Mouse (Mus musculus) lung, adult 18-20 months (tissue): Measurements from ENCODE around the gene Mfsd2b.
A peak's percentile ranks its signal among the peaks of the same experiment; 100 is the strongest.
"Not testable (repeated sequence)": the region's sequence is repeated elsewhere in the genome, so short reads cannot be mapped to it uniquely, and the experiment has no call there.

Experiments
- DNase-seq, 2 experiments: peaks; one replicate each; pipeline ENCODE4 v3.0.0; 2022; ENCODE audit warnings: mixed read lengths in 2 of 2

Gene Mfsd2b

DNA sequence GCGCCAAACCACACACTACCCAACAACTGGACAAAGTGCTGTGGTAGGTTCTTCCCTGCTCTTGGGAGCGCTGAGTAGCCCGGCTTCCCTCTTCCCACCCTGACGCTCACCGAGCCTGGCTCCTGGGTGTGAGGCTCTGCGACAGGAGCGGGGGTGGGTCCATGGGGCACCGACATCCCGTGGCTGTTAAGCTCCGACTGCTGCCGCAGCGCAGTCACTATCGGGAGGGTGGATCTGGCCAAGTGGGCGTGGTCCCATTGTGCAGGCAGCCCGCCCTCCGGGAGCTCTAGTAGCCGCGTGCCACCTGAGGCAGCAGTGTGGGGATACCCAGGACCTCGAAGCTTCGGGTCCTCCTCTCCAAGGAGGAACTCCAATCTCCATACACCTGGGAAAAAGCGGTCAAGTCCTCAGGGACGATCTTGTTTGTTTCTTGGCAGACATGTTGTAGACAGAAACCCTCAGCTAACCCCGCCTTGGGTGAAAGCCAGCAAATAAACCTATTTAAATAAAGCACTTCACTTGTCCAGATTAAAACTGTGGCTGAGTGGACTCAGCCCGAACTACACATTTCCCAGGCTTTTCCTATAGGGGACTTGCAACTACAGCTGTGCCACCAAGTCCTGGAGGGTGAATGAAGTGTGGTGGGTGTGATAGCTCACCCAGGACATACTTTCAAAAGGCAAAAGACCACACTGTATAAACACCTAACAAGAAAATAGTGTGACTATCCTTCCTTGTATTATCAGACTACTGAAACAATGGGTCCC is at the start of gene Mfsd2b:
Mfsd2b (minus strand) TSS at position 199 of the 767 bp plus-strand sequence.
- DNase-seq: peak; percentile 79 to 85

DNA sequence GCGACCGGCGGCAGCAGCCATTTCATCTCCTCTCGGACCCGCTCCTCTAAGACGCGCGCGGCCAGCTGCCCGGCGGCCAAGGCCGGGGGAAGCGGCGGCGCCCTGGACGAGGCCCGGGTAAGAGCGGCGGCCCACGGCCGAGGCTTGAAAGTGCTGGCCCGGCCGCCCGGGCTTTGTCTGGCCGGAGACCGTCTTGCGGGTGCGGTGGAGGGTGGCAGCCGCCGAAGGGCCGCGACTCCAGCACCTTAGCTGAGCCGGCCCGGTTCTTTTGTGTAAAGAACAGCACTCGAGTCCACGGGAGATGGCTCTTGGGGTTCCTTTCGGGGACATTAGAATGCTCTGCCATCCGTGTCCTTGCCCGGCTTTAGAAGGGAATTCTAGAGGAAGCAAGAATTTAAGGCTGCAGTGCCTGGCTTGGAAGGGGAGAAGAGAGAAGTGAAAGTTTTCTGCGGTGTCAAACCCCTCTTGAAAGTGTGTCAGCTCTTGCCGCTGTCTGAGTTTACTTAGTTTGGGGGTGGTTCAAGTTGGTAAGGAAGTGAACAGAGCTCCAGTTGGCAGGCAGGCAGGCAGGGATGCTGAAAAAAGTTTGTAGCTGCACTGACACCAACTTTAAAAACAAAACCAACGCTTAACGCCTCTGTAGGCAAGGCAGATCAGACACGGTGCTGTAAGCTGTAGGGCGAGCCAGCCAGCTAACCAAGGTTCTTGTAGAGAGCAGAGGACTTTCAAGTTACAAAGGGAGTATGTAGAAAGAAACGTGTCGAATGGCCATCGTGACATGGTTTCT is 43.8 kb upstream of the Mfsd2b start:
- peak; percentile 73 for DNase-seq

DNA sequence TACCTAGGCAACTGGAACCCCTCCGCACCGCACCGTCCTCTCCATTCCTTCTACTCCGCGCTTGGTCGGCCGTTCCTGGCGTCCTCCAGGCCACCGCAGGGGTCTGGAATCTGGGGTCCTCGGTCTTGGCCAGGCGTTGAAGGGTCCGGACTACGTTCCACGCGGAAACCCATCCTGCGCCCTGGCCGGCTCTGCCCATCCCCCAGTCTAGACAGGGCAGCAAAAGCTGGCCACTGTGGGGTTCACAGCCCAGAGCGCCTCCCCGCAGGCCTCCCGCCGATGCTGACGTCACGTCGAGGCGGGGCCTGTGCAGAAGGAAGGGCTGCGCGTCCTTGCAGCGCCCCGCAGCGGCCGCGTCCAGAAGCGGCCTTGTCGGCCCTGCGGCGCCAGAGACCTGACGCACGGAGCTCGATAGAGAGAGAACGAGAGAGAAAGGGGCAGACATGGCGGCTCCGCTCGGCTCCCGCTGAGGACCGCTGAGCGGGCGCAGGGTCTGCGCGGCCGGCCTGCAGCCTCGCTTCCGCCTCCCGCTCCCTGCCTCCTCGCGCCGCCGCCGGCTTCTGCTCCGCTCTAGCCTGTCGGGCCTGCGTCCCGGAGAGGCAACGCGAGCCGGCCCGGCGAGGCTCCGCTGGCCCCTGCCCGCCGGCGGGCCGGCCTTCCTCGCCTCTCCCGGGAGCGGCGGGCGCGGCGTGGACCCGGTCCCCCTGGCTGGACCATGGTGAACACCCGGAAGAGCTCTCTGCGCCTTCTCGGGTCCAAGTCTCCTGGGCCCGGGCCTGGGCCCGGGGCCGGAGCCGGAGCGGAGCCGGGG is 43.0 kb upstream of the Mfsd2b start, which contains the start of gene Atad2b:
Atad2b (plus strand) TSS at position 360 of the 811 bp plus-strand sequence.
- peak; percentile 96 to 97 for DNase-seq

DNA sequence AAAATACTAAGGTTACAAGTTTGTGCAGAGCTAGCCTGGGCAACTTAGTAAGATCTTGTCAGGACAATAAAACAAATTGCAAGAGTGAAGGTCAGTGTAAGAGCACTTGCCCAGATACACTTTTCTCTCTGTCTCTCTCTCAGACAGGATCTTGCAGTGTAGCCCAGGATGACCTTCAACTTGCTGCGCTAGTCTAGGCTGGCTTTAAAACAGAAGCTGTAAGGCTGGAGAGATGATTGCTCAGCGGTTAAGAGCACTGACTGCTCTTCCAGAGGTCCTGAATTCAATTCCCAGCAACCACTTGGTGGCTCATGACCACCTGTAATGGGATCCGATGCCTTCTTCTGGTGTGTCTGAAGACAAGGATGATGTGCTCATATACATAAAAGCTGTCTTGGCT is 40.8 kb upstream of the Mfsd2b start:
- DNase-seq: no peak

DNA sequence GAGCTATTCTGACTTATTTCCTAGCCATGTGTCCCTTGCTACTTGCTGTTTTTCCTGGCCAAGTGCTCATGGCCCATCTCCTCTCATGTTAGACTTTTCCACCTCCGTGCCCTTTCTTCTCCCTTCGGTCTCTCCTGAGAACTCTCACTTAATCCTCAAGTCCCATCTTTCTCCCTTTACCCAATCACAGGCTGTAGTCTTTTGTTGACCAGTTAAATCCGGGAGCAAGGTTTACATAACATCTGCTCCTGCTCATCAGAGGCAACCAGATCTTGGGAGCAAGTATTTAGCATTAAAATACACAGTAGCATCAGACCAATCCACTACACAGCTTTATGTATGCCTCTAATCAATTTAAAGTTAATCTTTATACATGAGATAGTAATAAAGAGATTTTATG is 40.3 kb upstream of the Mfsd2b start:
- no peak for DNase-seq

DNA sequence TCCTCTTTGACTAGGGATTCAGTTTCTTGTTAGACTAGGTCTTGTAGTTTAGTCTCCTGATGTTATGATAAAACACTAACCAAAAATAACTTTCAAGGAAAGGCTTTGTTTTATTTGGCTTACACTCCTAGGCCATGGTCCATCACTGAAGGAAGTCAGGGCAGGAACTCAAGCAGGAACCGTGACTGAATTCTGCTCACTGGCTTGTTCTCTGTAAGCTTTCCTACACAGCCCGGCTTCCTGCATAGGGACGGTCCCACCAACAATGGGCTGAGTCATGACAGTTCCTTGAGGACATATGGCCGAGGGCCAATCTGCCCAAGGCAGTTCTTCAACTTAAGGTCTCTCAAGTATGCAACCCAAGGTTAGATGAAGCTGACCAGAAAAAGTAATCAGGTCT is 37.6 kb upstream of the Mfsd2b start:
- DNase-seq: peak; percentile 7 to 32

DNA sequence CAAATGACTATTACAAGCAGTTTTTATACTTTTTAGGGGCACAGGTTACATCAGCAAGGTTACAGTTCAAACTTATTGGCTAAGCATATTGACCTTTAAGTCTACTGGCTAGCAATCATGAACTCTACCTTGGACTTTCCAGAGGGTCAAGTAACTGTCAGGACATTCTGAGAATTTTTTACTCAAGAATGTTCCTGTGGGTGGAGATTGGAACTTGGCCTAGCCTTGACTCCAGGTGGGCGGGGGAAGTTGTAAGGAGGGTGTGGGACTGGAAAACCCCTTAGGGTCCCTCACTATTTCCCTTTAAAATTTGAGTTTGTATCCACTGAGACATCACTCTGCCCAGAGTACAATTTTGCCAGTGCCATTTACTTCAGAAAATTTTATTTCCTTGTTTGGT is 36.3 kb upstream of the Mfsd2b start:
- not testable (repeated sequence) for DNase-seq

DNA sequence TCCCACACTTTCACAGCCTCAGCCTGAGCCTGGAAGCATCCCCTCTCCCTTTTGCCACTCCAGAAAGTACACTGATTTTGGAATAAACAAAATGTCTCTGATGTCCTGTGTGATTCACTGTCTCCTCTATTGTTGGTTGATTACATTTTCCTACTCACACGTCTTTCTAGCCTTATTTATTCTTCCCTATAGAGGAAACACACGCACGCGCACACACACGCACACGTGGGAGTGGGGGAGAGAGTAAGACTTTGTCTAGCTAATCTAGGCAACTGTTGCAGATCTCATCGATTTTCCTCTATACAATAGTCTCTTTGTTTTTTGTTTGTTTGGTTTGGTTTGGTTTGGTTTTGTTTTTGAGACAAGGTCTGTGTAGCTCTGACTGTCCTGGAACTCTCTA is 34.2 kb upstream of the Mfsd2b start:
- DNase-seq: no peak

DNA sequence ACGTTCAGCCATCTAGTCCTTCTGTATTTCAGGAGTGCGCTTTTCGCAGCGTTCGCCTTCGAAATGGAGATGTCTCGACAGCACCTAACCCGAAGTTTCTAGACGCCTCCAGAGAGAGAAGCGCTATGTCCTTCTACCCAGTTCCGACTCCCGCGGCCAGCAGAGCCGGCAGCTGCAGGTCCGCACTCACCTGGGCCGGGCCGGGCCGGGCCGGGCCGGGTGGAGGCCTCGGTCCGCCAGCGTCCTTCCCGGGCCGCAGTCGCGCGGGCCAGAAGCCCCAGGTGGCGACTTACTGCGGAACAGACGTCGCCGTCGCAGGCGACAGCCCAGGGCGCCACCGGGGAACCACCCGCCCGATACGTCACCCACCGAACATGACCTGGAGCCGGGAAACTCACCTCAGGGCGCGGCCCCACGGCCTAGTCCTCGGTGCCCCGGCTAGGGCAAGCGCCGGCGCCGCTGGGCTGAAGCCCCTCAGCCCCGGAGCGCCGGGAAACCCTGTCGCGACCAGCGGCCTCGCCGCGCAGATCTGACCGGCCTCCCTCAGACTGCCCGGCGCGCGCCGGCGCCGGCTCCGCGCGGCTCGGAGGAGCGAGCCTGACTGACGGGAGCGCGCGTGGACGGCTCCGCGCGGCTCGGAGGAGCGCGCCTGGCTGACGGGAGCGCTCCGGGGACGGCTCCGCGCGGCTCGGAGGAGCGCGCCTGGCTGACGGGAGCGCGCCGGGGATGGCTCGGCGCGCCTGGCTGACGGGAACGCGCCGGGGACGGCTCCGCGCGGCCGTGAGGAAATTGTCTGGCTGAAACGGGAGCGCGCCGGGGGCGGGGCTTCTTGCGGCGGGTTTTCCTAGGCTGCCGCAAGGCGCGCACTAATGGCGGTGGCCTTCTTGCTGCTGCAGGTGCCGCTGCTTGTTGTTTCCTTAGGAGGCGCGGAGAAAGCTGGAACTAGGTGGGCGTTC is 33.1 kb upstream of the Mfsd2b start, which contains the start of gene Ubxn2a:
Ubxn2a (minus strand) TSS at position 755 of the 956 bp plus-strand sequence.
- peak; percentile 93 to 94 for DNase-seq

DNA sequence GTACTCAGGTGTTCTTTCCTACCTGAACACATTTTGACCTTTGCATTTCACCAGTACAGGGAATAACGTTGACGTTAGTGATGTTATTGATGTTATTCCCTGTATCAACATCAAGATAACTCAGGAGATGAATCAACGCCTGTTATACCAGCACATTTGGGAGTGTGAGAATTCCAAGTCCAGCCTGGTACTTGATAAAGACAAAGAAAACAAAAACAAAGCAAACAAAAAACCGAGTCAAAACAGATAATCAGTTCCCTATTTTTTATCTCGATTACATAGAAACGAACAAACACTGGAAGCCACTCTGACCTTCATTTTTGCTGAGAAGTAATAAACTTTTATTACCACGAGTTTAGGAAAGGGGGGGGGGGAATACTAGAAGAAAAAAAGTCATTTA is 32.3 kb upstream of the Mfsd2b start:
- no peak for DNase-seq

DNA sequence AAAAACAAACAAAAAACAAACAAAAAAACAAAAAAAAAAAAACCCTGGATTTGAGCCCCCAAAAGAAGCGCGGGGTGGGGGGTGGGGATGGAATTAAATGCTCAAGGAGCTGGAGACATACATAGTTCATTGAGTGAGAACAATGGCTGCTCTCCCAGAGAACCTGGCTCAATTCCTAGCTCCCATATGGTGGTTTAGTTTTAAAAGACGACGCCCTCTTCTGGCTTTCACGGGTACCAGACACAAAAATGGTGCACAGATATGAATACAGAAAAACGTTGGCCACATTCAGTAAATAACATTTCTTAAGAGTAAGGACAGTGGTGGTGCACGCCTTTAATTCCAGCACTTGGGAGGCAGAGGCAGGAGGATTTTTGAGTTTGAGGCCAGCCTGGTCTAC is 31.8 kb upstream of the Mfsd2b start:
- no peak for DNase-seq

DNA sequence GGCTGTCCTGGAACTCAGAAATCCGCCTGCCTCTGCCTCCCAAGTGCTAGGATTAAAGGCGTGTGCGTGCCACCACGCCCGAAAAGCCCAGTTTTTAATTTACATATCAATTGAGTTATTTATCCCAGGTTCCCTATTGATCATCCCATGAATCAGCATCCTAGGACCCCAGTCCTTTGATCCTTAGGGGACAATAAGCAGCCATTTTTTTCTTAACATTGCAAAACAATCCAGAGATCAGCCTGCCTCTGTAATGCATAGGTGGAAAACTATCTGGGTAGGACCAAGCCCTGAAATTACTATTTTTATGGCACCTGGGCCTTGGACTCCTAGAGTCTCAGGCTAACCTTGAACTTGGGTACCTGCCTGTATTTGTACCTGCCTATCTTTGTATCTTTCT is 23.9 kb upstream of the Mfsd2b start:
- no peak for DNase-seq

DNA sequence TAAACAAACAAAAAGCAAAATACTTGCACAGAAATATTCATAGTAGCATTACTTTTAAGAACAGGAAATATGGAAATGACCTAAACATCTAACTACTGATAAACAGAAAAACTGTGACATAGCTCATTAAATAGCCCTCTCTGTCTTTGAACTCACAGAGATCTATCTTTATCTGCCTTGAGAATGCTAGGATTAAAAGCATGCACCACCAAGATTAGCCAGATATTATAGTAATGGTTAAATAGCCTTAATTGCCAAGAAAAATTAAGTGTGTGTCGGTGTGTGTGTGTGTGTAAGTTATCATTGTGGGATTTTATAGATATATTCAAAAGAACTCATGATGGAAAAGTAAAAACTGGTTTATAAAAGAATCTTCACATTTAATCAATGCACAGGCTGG is 15.7 kb upstream of the Mfsd2b start:
- DNase-seq: no peak

DNA sequence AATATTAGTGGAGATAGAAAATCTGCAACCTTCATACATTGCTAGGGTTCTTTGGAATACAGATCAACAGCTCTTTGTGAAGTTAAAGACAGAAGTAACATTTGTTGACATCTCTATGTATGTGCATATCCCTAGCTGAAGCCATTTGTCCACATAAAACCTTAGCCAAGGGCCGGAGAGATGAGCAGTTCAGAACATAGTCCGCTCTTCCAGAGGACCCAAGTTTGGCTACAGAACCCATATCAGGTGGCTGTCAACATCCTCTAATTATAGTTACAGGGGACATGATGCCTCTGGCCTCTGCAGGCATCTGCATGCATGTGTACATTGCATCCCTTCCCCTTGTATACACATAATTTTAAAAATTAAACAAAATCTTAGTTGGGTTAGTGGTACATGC is 15.1 kb upstream of the Mfsd2b start:
- DNase-seq: no peak

DNA sequence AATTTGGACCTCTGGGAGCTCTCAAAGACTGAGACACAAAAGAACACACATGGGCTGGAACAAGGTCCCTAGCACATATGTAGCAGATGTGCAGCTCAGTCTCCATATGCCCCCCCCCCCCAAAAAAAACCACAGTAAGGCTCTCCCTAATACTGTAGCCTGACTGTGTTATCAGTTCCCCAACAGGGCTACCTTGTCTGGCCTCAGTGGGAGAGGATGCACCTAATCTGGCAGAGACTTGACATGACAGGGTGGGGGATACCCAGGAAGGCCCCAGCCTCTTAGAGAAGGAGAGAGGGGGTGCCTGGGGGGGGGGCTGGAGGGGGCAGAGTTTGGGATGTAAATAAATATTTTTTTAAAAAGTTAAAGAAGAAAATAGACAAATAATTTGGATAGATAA is 14.6 kb upstream of the Mfsd2b start:
- no peak for DNase-seq

DNA sequence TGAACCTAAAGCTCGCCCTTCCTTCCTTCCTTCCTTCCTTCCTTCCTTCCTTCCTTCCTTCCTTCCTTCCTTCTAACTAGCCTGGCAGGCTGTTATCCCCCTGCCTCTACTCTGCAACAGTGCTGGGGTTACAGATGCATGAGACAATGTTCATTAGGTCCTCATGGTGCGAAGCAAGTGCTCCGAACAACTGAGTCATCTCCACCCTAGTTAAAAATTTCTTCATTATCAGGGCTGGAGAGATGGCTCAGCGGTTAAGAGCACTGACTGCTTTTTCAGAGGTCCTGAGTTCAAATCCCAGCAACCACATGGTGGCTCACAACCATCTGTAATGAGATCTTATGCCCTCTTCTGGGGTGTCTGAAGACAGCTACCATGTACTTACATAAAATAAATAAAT is 12.4 kb upstream of the Mfsd2b start:
- not testable (repeated sequence) for DNase-seq

DNA sequence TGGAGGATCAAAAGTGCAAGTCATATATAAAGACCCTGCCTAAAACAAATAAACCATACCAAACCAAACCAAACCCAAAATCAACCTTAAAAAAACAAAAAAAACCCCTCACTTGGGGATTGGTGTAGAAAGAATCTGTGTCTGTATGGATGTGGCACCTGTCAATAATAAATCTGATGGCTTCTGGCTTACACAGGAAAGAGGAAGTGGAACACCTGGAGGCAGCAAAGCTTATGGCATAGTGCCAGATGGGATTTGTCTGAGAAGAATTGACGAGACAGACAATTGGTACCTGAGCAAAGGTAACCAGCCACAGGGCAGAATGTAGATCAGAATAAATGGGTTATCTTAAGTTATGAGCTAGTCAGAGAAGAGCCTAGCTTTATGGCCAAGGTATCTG is 10.9 kb upstream of the Mfsd2b start:
- DNase-seq: no peak

DNA sequence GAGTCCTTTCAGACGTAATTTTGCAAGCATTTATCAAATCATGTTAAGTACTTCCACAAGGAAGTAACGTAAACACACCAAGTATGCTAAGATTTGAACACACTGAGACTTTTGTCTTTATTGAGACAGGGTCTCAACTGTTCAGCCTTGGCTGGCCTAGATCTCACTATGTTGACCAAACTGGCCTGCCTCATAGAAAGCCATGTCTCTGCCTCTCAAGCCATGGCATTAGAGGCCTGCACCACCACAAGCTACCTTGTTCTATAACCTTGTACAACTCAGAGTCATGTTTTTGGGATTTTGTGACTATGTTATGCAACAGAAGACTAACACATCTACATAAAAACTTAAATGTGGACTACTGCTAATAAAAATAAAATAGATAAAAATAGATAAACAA is 7.9 kb upstream of the Mfsd2b start:
- DNase-seq: no peak

DNA sequence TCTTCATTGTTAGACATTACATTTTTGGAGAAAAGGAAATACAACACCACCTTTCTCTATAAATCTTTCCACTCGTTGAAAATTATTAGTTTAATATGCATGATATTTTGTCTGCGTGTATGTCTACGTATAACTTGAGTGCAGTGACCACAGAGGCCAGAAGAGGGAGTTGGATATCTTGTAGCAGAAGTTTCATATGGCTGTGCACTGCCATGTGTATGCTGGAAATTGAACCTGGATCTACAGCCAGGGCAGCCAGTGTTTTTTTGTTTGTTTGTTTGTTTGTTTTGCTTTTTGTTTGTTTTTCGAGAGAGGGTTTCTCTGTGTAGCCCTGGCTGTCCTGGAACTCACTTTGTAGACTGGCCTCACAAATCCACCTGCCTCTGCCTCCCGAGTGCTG is 4.9 kb upstream of the Mfsd2b start:
- DNase-seq: no peak

DNA sequence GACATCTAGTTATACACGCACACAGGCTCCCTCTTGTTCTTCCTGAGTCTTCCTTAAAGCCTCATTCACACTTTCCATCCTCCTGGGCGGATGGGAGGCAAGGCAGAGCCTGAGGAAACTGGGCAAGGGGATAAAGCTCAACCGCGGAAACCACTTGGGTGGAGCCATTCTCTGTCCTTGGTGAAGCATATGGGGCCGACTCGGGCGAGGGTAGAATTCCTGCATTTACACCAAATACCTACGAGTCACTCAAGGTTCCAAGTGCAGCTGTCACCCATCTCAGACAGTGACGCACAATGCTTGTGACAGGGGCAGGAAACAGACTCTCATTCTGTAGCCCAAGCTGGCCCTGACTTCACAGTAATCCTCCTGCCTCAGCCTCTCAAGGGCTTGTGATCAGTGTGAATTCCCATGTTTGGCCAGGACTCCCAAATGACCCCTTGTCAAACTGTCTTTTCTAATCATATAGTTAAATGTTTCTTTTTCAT is 4.2 kb upstream of the Mfsd2b start:
- DNase-seq: no peak

DNA sequence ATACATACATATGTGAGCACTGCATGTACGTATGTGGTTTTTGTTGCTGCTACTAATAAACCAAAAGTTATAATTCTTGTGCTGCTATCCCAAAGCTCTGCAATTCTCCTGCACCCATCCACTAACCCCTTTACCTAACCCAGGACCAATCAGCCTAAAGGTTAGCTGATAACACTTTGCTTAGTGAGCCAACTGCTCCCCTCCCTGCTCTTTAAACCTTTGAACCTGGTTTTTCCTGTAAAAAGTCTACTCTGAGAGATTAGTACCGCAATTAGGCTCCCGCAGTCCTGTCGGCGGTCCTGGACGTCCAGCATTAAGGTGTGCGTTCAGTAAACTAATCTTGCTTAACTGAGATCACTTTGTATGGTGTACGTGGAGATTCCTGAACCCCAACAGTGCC is 1.5 kb upstream of the Mfsd2b start:
- no peak for DNase-seq

DNA sequence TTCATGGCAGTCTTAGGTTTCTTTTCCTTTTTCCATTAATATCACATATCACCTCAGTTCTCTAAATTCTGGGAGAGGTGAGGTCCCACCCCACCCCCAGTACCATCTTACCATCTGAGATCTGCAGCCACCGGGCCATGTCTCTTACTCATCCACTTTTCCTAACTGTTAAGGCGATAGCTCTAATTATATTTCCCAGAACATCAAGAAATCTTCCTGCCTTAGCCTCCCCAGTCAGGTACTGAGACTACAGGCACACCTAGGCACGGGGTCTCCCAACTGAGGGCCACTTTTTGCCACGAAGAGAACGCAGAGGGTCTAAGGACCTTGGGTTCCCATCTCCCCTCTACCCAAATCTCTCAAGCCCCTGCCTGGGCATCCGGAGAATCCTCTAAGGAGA is 628 bp downstream of the Mfsd2b start:
- DNase-seq: no peak
